Mouse (Mus musculus) gastrocnemius, adult 2 months (tissue): Measurements from ENCODE around the gene Rcbtb2. TPM values are rescaled to one million over a fixed set of nuclear protein-coding genes. Genes with fewer than 3 reads are reported as not detected.

Experiments used
- DNase-seq: peaks from one replicate; pipeline ENCODE4 v3.0.0; 2022
- H3K27ac ChIP-seq: fragments of 200-600 bp; 2 replicates; pipeline ENCODE4 v1.8.1; 2022; ENCODE audit warnings: mild to moderate bottlenecking
- H3K4me3 ChIP-seq: fragments of 200-600 bp; 2 replicates; pipeline ENCODE4 v1.8.1; 2022; ENCODE audit warnings: mild to moderate bottlenecking, moderate library complexity
- CTCF ChIP-seq: fragments of 200-600 bp; IDR thresholded peaks from 2 replicates; pipeline ENCODE4 v1.8.1; 2022; ENCODE audit warnings: antibody characterized with exemption, mild to moderate bottlenecking, moderate library complexity
- intact Hi-C: fragments of 180-260 bp; cut with DNase I; formaldehyde crosslinking; loops from one replicate; pipeline ENCODE4 v1.15.1; 2025
- total RNA-seq, 2 experiments: library from RNA; stranded (reverse); gene quantifications; 2 replicates each; pipeline ENCODE4 v1.2.3; 2021

Gene Rcbtb2
- total RNA-seq, 2 experiments from 2014 or later, result 14.4 to 18.5 TPM

GRCm38 (mm10) chr14:73118482-73119347 is 4.1 kb upstream of the Rcbtb2 start:
- TF ChIP-seq CTCF, result no peak
- DNase-seq, result no peak
- Histone ChIP-seq H3K27ac (no peak overlapping the region), H3K4me3 (no peak overlapping the region)
- intact Hi-C loops, result no loop called here

- no peak for TF ChIP-seq CTCF
- DNase-seq, result no peak
- Histone ChIP-seq H3K27ac (no peak overlapping the region; the same call in 1 of the 2 replicates), H3K4me3 (no peak overlapping the region)
- intact Hi-C loops, result no loop called here
Observed at GRCm38 (mm10) chr14:73119459-73119858, 3.4 kb upstream of the Rcbtb2 start.

GRCm38 (mm10) chr14:73119966-73120365 is 2.9 kb upstream of the Rcbtb2 start:
- H3K27ac ChIP-seq, result no peak overlapping the region; the same call in 1 of the 2 replicates
- H3K4me3 ChIP-seq, result no peak overlapping the region
- DNase-seq, result no peak
- TF ChIP-seq CTCF, result no peak
- intact Hi-C loops, result no loop called here

DNA sequence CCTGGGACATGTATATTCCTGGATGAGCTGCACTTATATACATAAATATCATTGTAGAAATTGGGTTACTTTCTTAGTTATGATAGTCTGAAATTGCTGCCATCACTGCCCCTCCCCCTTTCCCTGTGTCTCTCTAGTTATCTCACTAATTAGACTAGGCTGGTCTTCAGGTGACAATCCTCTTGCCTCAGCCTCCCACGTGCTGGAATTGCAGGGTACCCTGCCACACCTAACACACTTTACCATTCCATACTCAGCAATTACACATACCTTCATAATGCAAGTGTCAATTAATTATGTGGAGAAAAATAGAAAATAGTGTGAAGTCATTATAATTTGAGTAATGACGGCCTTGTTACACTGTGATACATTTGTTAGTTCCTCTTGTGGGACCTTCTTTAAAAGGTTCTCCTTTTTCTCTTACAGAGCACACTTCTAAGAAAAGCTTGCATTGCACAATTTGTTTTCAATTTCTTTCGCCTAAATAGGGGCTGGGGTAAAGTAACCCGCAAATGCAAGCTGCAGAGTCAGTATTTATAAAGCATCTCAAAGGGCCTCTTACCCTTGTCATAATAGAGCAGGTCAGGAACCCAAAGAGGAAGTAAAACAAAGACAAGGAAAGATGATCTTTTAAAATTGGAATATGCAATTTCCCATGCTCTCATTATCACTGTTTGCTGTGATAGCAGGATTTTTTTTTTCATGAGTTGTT is 470 bp upstream of the Rcbtb2 start:
- intact Hi-C loops, result no loop called here
- DNase-seq, result no peak
- no peak overlapping the region for H3K4me3 ChIP-seq
- no peak for TF ChIP-seq CTCF
- no peak overlapping the region for H3K27ac ChIP-seq

DNA sequence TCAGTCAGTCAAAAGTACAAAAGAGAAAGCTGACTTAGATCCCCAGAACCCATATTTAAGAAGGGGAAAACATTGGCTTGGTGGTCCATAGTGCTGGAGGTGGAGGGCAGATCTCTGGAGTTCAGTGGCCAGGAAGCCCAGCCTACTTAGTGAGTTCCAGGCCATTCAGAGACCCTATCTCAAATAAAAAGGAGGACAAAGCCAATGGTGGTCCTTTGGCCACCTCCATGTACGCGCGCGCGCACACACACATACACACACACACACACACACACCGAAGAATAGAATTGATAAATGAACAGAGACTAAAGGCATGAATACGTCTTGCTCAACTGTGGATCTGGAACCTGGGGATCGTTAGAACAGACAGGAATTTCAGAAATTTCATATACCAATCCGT is 544 bp downstream of the Rcbtb2 start:
- intact Hi-C loops, result no loop called here
- no peak for DNase-seq
- no peak overlapping the region for H3K27ac ChIP-seq
- TF ChIP-seq CTCF, result no peak
- no peak overlapping the region for H3K4me3 ChIP-seq

DNA sequence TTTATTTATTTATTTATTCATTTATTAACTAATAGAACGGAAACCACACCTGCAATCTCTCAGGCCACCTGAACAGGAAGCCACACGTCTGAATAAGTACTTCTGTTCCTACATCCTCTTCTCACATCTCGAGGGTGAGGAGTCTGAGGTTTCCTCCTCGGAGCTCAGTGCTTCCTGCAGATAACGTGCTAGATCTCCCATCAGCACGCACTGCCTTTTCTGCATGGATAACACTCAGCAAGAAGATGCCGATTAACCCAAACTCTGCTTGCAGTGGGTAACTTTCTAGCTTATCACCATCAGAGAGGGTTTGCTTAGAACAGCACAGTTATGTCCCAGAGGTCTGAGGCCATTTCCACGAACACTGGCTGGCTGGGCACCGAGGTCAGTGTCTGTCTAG is 949 bp downstream of the Rcbtb2 start:
- no peak for TF ChIP-seq CTCF
- H3K4me3 ChIP-seq, result no peak overlapping the region
- no peak for DNase-seq
- intact Hi-C loops, result no loop called here
- H3K27ac ChIP-seq, result no peak overlapping the region

- no peak for TF ChIP-seq CTCF
- DNase-seq, result no peak
- intact Hi-C loops, result no loop called here
- H3K27ac ChIP-seq, result no peak overlapping the region
- H3K4me3 ChIP-seq, result no peak overlapping the region
Observed at GRCm38 (mm10) chr14:73130519-73130918, 7.7 kb downstream of the Rcbtb2 start.

GRCm38 (mm10) chr14:73131856-73132410 is 9.1 kb downstream of the Rcbtb2 start:
- TF ChIP-seq CTCF, result no peak
- H3K27ac ChIP-seq, result no peak overlapping the region
- intact Hi-C loops, result no loop called here
- no peak for DNase-seq
- H3K4me3 ChIP-seq, result no peak overlapping the region

DNA sequence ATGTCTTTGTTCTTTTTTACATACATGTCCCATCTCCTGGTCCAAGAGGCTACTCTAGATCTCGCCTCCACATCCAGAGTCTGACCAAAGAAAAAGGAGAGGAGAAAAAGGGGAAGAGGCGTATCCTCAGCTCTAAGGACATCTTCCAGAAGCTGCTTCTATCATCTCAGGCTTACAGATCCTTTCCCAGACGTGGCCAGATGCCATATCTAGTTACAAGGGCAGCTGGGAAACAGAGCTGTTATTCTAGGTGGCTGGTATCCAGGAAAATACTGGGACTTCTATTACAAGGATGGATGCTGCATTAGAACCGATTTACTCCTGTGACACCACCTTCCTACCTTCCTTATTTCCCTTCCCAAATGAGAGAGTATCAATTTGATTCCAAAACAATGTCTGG is 9.9 kb downstream of the Rcbtb2 start:
- intact Hi-C loops, result no loop called here
- no peak for TF ChIP-seq CTCF
- no peak for DNase-seq

GRCm38 (mm10) chr14:73137234-73137633 is 14.4 kb downstream of the Rcbtb2 start:
- no peak for DNase-seq
- intact Hi-C loops, result no loop called here
- H3K27ac ChIP-seq, result no peak overlapping the region
- H3K4me3 ChIP-seq, result no peak overlapping the region
- TF ChIP-seq CTCF, result no peak

More for the DNA sequence above, 9.9 kb downstream of the Rcbtb2 start:
- no peak overlapping the region for H3K4me3 ChIP-seq
- no peak overlapping the region for H3K27ac ChIP-seq

GRCm38 (mm10) chr14:73138483-73138882 is 15.6 kb downstream of the Rcbtb2 start:
- Histone ChIP-seq H3K4me3 (no peak overlapping the region), H3K27ac (no peak overlapping the region)
- no peak for TF ChIP-seq CTCF
- no peak for DNase-seq
- intact Hi-C loops, result no loop called here

GRCm38 (mm10) chr14:73139866-73140265 is 17.0 kb downstream of the Rcbtb2 start:
- DNase-seq, result no peak
- TF ChIP-seq CTCF, result no peak
- intact Hi-C loops, result loop anchor here (5.0 kb wide), 2 partner anchors 33 to 97 kb away; partner anchors contain the start of gene Lpar6
- Histone ChIP-seq H3K27ac (no peak overlapping the region), H3K4me3 (no peak overlapping the region)

DNA sequence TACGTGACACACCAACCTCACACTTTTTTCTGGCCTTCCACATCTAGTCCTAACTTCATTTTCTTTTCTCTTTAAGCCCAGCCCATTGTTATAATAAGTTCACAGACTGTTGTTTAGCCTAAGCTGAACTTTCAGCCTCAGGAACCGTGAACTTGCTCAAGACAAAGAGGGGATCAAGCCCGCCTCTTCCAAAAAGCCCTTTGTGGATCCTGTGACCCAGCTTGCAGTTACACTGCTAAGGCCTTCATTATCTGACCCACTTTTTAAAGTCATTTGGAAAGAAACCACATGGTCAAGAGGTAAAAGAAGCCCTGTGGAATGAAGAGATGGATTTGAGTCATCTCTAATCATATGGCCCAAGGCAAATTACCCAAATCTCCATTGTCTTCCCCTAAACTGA is 19.0 kb downstream of the Rcbtb2 start:
- intact Hi-C loops, result loop anchor here (5.0 kb wide), 2 partner anchors 34 to 96 kb away; partner anchors contain the start of gene Lpar6
- Histone ChIP-seq H3K27ac (no peak overlapping the region; the same call in 1 of the 2 replicates), H3K4me3 (no peak overlapping the region; the same call in 1 of the 2 replicates)
- DNase-seq, result no peak
- TF ChIP-seq CTCF, result no peak
